Mouse (Mus musculus) spleen, adult 2 months (tissue): Measurements from ENCODE around the gene I830077J02Rik.

Experiments used
- CTCF ChIP-seq: fragments of 200-500 bp; IDR thresholded peaks from 2 replicates; pipeline ENCODE4 v1.5.1; 2011; ENCODE audit warnings: mild to moderate bottlenecking, inconsistent platforms; ENCODE audit not compliant: insufficient read depth, insufficient read length, insufficient replicate concordance; ENCODE audit errors: extremely low read depth
- POLR2A ChIP-seq: fragments of 200-500 bp; IDR thresholded peaks from 2 replicates; pipeline ENCODE4 v1.6.1; 2011; ENCODE audit warnings: low read depth, low read length, inconsistent platforms

DNA sequence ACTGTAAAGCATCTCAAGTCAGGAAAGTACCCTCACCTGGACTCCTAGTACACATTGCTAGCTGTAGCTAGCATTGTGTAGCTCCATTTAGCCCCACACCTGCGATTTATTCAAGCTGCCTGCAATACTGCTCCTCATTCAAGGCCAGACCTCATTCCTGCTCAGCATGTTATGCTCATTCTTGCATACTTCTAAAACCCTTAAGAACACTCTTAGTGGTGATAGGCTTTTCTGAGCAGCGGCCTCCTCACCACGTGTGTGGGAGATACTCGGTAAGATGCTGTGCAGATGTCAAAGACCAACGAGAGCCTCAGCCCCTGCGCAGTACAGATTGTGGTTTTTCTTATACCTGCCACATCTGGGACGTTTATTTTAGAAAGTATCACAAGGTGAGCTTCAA, 2.6 kb downstream of the I830077J02Rik start:
- TF ChIP-seq POLR2A (no peak), CTCF (no peak)
